In genomic region chr19:21778147-21778917, GRCm38 (mm10) we compare ENCODE assay signal across 8 mouse cellular contexts. TPM values are rescaled to one million over a fixed set of nuclear protein-coding genes. Genes with fewer than 3 reads are reported as not detected.
DNase-seq lines count a peak whose midpoint lies in the region; ATAC-seq and TF ChIP-seq lines count a peak whose summit lies in the region.

Gene Cemip2, plus strand, starts transcription at chr19:21778342.

- no peaks in the 10 kb centered on the region for H3K27me3 ChIP-seq in lung, embryonic 15.5 days

- peak; percentile 48 for TF ChIP-seq CTCF in olfactory bulb, adult 2 months (IDR thresholded peaks at IDR 0.05; ENCODE audit: insufficient read depth, low read depth, low read length)

- DNase-seq in MN1 (ENCODE audit: low spot score), result peak; percentile 91
- DNase-seq in cerebellum, adult 8-10 months, result peak; percentile 97
- DNase-seq in forelimb bud, embryonic 11.5 days (ENCODE audit: low read depth, low spot score), result peak; percentile 92
- DNase-seq in layer of hippocampus, adult 9-10 months (ENCODE audit: low spot score), result peak; percentile 77
- peak; percentile 84 to 85 for DNase-seq in thymus, adult 18-20 months

- peak; percentile 95 for TF ChIP-seq POLR2A in olfactory bulb, adult 2 months (IDR thresholded peaks at IDR 0.05; ENCODE audit: insufficient read depth, low read depth, low read length)

- H3K4me3 ChIP-seq in lung, embryonic 15.5 days, result peak within 1 kb of the TSS; percentile 88
- H3K4me3 ChIP-seq in olfactory bulb, adult 2 months (ENCODE audit: insufficient read depth, low read depth, low read length), result peak within 1 kb of the TSS; percentile 93

- H3K4me2 ChIP-seq in lung, embryonic 15.5 days, result peak within 1 kb of the TSS; percentile 76

- peak; percentile 90 to 93 for ATAC-seq in hematopoietic stem cell, adult 5-6 weeks (replicated peaks in 1 of 2; ENCODE audit: insufficient read depth in 1 of 2, low FRiP score in 2 of 2, low TSS enrichment in 1 of 2, low read depth in 1 of 2, poor library complexity in 2 of 2, severe bottlenecking in 2 of 2)
- ATAC-seq in lung, embryonic 15.5 days (ENCODE audit: borderline replicate concordance, extremely low read depth, low FRiP score, low TSS enrichment), result peak; percentile 98

- under 1% methylated on average over 72 of the region's 75 CpGs for WGBS in lung, embryonic 15.5 days
- WGBS in olfactory bulb, adult 2 months, result under 1% methylated on average over 74 of the region's 75 CpGs

- no peaks in the 10 kb centered on the region for H3K36me3 ChIP-seq in lung, embryonic 15.5 days

- peak within 1 kb of the TSS; percentile 95 for H3K27ac ChIP-seq in lung, embryonic 15.5 days
- peak within 1 kb of the TSS; percentile 86 for H3K27ac ChIP-seq in olfactory bulb, adult 2 months (ENCODE audit: insufficient read depth, low read depth, low read length)

- H3K9ac ChIP-seq in lung, embryonic 15.5 days, result peak within 1 kb of the TSS; percentile 83

- H3K9me3 ChIP-seq in lung, embryonic 15.5 days, result no peaks in the 10 kb centered on the region

- peaks cover 34% of the 10 kb centered on the region for H3K4me1 ChIP-seq in lung, embryonic 15.5 days
- peaks cover 12% of the 10 kb centered on the region for H3K4me1 ChIP-seq in olfactory bulb, adult 2 months (ENCODE audit: control insufficient read depth, insufficient read depth, low read length)

RNA-seq across cellular contexts. Expression of gene Cemip2, which starts in this region (rescaled TPM):
- total RNA-seq in hematopoietic stem cell, adult 5-6 weeks (2017), result 9.2 and 13.1 TPM in 2 replicates
- polyA plus RNA-seq in lung, embryonic 15.5 days (2015; fragmentation: Nextera tagmentation; extraction: Ambion mirVana), result 29.4 and 32.3 TPM in 2 replicates
- polyA plus RNA-seq in olfactory bulb, adult 2 months (2012; ENCODE audit: insufficient read depth, insufficient read length, low replicate concordance, missing spikeins), result not detected in 2 replicates

Comparison
In these comparisons a context has a peak if more than half of its experiments do, and no peak if none do; other contexts are left out.
1. Peak in every context shown above with its lines: DNase-seq, ATAC-seq, H3K4me3 ChIP-seq and H3K27ac ChIP-seq.
2. RNA of gene Cemip2 (polyA plus RNA-seq): 29.4 to 32.3 TPM in lung, embryonic 15.5 days; not detected in olfactory bulb, adult 2 months; every median in the first group is over 10 times any median in the second.